Mouse (Mus musculus) olfactory bulb, adult 2 months (tissue): ENCODE results near the gene Rflna. TPM values are rescaled to one million over a fixed set of nuclear protein-coding genes. Genes with fewer than 3 reads are reported as not detected.
A peak's percentile ranks its signal among the peaks of the same experiment; 100 is the strongest.

Experiments used
- H3K27ac ChIP-seq: fragments of 200-500 bp; 2 replicates; pipeline ENCODE4 v1.5.1; 2012; ENCODE audit warnings: low read depth, low read length; ENCODE audit not compliant: insufficient read depth
- H3K4me1 ChIP-seq: fragments of 200-500 bp; 2 replicates; pipeline ENCODE4 v1.6.1; 2012; ENCODE audit warnings: low read length; ENCODE audit not compliant: control insufficient read depth, insufficient read depth
- H3K4me3 ChIP-seq: fragments of 200-500 bp; 2 replicates; pipeline ENCODE4 v1.5.1; 2012; ENCODE audit warnings: mild to moderate bottlenecking, low read depth, low read length, moderate library complexity; ENCODE audit not compliant: insufficient read depth
- CTCF ChIP-seq: fragments of 200-500 bp; IDR thresholded peaks from 2 replicates; pipeline ENCODE4 v1.5.1; 2012; ENCODE audit warnings: low read depth, mild to moderate bottlenecking, low read length, moderate library complexity; ENCODE audit not compliant: insufficient read depth
- POLR2A ChIP-seq: fragments of 200-500 bp; IDR thresholded peaks from 2 replicates; pipeline ENCODE4 v1.6.1; 2012; ENCODE audit warnings: mild to moderate bottlenecking, low read depth, low read length, moderate library complexity; ENCODE audit not compliant: insufficient read depth
- WGBS: fragments of 180-500 bp; shearing (Covaris S2); methylation state at CpG from one replicate; pipeline ENCODE4 v1.1.7; 2018; 5-methylcytosine and 5-hydroxymethylcytosine counted together
- polyA plus RNA-seq: library from polyadenylated mRNA; stranded (reverse); fragments of >200 nt; gene quantifications from 2 replicates; pipeline ENCODE4 v1.2.4, GENCODE M21; 2012; ENCODE audit warnings: low replicate concordance; ENCODE audit not compliant: missing spikeins, insufficient read depth, insufficient read length

Rflna gene
- polyA plus RNA-seq, 1 experiment = not detected

GRCm38 (mm10) chr5:125017332-125017731, 14.3 kb downstream of the Rflna start:
- no peak overlapping the region for H3K4me3 ChIP-seq
- peaks cover 49% of the 10 kb centered on the region for H3K4me1 ChIP-seq
- no peak for TF ChIP-seq POLR2A
- TF ChIP-seq CTCF = no peak
- peak overlapping the region; percentile 2; the same call in 1 of the 2 replicates for H3K27ac ChIP-seq
- 23% methylated on average over 15 of the region's 15 CpGs for WGBS

GRCm38 (mm10) chr5:125019099-125019498, 16.1 kb downstream of the Rflna start:
- no peak overlapping the region for H3K4me3 ChIP-seq
- 75% methylated on average over 5 of the region's 5 CpGs for WGBS
- TF ChIP-seq CTCF = no peak
- no peak for TF ChIP-seq POLR2A
- H3K27ac ChIP-seq = peak overlapping the region; percentile 7; the same call in 1 of the 2 replicates
- H3K4me1 ChIP-seq = peaks cover 57% of the 10 kb centered on the region

- 49% methylated on average over 11 of the region's 11 CpGs for WGBS
- peak overlapping the region; percentile 27 for H3K27ac ChIP-seq
- TF ChIP-seq POLR2A (no peak), CTCF (no peak)
- H3K4me3 ChIP-seq = no peak overlapping the region
- peaks cover 51% of the 10 kb centered on the region for H3K4me1 ChIP-seq
These were observed 18.3 kb downstream of the Rflna start for GRCm38 (mm10) chr5:125021298-125021697.

GRCm38 (mm10) chr5:125024002-125024401, 21.0 kb downstream of the Rflna start:
- Histone ChIP-seq H3K27ac (0 out of 2 replicates have a peak overlapping the region, but pooled peaks have one; percentile 30), H3K4me1 (peaks cover 37% of the 10 kb centered on the region), H3K4me3 (no peak overlapping the region)
- 53% methylated on average over 14 of the region's 14 CpGs for WGBS
- TF ChIP-seq CTCF (peak; percentile 61), POLR2A (no peak)

GRCm38 (mm10) chr5:125028371-125028770, 25.4 kb downstream of the Rflna start:
- 76% methylated on average over 15 of the region's 15 CpGs for WGBS
- peaks cover 10% of the 10 kb centered on the region; the same call in 1 of the 2 replicates for H3K4me1 ChIP-seq
- H3K27ac ChIP-seq = no peak overlapping the region
- H3K4me3 ChIP-seq = no peak overlapping the region
- no peak for TF ChIP-seq POLR2A
- TF ChIP-seq CTCF = no peak

- no peak overlapping the region for H3K27ac ChIP-seq
- 93% methylated on average over 20 of the region's 20 CpGs for WGBS
- H3K4me3 ChIP-seq = no peak overlapping the region
- TF ChIP-seq POLR2A (no peak), CTCF (no peak)
- H3K4me1 ChIP-seq = peaks cover 8% of the 10 kb centered on the region; the same call in 1 of the 2 replicates
These were observed 25.9 kb downstream of the Rflna start for GRCm38 (mm10) chr5:125028911-125029310.

- no peak overlapping the region for H3K27ac ChIP-seq
- no peak overlapping the region for H3K4me3 ChIP-seq
- TF ChIP-seq POLR2A (no peak), CTCF (no peak)
- 77% methylated on average over 8 of the region's 8 CpGs for WGBS
- peaks cover 60% of the 10 kb centered on the region for H3K4me1 ChIP-seq
These were observed 33.5 kb downstream of the Rflna start for GRCm38 (mm10) chr5:125036483-125036882.

GRCm38 (mm10) chr5:125039377-125040027, 36.5 kb downstream of the Rflna start:
- Histone ChIP-seq H3K4me1 (peaks cover 87% of the 10 kb centered on the region), H3K27ac (peak overlapping the region; percentile 10), H3K4me3 (no peak overlapping the region)
- TF ChIP-seq POLR2A (no peak), CTCF (no peak)
- 87% methylated on average over 8 of the region's 8 CpGs for WGBS

GRCm38 (mm10) chr5:125040128-125040584, 37.1 kb downstream of the Rflna start:
- TF ChIP-seq POLR2A = no peak
- Histone ChIP-seq H3K4me1 (peaks cover 89% of the 10 kb centered on the region), H3K4me3 (no peak overlapping the region), H3K27ac (peak overlapping the region; percentile 10; the same call in 1 of the 2 replicates)
- 48% methylated on average over 5 of the region's 5 CpGs for WGBS
